Mouse (Mus musculus): ENCODE measurements at regions not wholly inside any gene's neighbourhood (a gene's known extent, or its start where the extent isn't known, plus 50 kb on each side); places are given as distances from the start of the nearest gene placed in this dataset.

DNA sequence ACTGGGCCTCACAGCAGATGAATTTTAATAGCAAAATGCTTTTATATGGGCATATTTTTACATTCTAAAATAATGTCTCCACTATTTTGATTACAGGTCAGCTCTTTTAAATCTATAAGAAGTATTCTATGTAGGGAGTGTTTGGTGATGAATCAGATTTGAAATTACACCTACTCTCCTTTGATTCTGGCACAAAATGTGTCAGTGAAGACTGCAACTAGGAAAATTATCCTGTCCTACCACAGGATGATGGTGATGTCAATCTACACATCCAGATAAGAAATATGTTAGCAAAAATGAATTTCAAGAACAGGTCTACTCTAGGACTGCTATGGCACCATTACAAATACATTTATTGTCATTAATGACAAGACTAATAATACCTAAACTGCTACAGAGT is 60.9 kb upstream of the Acyp2 start:
- DNase-seq, result no peak

GRCm38 (mm10) chr11:30720803-30721202 is 50.7 kb upstream of the Psme4 start:
- peak; percentile 16 for DNase-seq

Measured in heart, postnatal 4 days (tissue).